Mouse (Mus musculus) adrenal gland, postnatal 0 days (tissue): ENCODE data around the gene Ddx3x. TPM values are rescaled to one million over a fixed set of nuclear protein-coding genes. Genes with fewer than 3 reads are reported as not detected.

Experiments
- polyA plus RNA-seq: library from polyadenylated mRNA; unstranded; fragments of >200 nt; fragmentation: Nextera tagmentation; extraction: Ambion mirVana; gene quantifications from 2 replicates; pipeline ENCODE4 v1.2.1, GENCODE M21; 2015

The Ddx3x gene
- 75.3 and 98.4 TPM in 2 replicates for polyA plus RNA-seq

DNA sequence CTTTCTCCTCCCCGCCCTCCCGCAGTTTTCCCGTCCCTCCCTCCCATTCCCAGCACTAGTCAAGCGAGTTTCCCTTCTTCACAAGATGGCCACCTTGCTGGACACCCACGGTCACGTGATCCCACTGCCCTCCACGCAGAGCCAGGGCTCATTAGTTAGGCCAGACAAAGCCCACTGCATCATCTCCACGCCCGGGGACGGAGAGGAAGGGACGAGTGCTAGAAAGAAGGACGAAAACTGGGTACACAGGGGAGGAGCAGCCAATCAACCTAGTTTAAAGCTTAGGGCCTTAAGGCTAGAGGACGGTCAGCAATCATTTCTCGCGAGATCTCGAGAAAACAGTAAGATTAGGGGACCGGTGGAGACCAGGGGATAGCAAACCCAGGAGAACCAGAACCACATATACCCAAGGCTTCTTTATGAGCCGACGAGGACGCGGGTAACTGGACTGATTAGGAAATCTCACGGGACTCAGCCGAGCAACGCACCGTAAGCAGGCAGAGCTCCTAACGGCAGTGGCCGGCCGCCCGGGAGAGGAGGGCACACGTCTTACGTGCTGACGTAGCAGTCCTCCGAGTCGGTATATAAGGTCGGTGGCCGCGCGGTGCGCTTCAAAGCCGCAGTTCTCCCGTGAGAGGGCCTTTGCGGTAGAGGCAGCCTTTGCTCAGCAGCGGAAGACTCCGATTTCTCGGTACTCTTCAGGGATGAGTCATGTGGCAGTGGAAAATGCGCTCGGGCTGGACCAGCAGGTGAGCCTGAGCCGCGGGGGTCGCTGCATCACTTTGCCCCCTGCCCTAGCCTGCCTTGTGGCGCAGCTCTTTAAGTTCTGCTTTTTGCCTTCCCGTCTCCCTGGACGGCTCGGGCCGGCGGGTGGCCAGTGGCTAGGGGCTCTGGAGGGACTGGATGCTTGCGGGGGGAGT lies at the start of gene Ddx3x:
Ddx3x (plus strand) TSS at position 562 of the 920 bp plus-strand sequence.

Other genes starting within 250 kb of the Ddx3x start
- gene Usp9x, start 209.5 kb upstream of the Ddx3x start, polyA plus RNA-seq = 14.2 and 17.3 TPM in 2 replicates
- gene Nyx, start 185.1 kb downstream of the Ddx3x start, polyA plus RNA-seq = 0.09 and 0.14 TPM in 2 replicates